Mouse (Mus musculus): ENCODE results near the gene Ccl2.
A peak's percentile ranks its signal among the peaks of the same experiment; 100 is the strongest.

Ccl2 gene

DNA sequence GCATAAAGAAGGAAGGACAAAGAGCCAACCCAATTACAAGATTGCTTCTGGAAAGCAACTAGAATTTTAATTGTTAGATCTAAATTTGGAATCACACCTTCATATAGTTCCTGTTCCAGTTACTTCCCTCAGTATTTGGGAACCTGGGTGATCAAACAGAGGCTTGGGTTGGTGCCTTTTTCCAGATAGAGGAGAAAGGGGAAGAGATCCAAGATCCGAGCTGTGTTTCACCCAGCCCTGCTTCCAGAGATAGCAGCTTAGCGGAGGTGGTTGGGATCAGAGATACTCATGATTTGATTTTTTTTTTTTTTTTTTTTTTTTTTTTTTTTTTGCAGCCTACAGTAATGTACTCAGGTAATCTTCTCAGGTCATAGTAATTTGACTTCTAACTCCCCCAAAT is 486 bp downstream of the Ccl2 start:
- DNase-seq, result no peak

DNA sequence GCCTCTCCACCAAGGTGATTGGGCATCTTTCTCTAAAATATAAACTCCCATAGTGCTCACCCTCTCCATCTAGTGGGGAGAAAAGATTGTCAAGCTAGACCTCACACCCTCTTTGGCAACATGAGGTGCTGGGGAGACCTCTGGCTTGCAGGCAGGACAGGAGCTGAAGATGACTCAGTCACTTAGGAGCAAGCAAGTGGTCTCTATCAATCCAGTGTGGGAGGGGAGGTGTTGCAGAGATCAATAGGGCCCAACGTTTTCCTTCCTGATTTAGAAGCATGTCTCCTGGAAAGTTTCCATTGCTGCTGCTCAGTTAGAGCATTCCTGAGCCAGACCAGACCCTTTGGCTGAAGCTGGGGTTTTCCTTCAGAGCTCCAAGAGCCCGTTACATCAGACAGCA is 3.2 kb downstream of the Ccl2 start, which contains the start of gene Gm17268:
Gene Gm17268, minus strand, starts transcription at position 28 of the 400 bp plus-strand sequence.
- DNase-seq, result no peak

DNA sequence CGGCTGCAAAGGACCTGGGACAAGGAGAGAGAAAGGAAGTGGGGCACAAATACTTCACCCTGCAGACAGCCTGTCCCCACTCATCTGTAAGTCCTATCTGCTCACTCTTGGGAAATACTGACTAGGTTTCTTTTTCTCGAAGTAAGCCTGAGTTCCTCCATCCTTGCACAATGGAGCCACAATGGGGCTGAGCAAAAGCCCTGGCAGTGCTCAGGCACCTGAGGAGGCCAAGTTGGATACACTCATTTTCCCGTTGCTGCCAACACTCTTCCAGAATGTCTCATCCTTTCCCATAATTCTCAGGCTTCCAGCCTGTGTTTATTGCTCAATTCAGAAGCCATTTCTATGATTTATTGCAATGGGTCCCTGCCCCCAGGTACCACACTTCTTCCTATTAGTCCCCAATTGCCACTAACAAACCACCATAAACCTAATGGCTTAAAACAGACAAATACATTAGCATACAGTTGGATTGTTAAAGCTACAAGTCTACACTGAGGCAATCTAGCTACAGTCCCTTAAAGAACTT is 3.8 kb downstream of the Ccl2 start:
- DNase-seq, result no peak

DNA sequence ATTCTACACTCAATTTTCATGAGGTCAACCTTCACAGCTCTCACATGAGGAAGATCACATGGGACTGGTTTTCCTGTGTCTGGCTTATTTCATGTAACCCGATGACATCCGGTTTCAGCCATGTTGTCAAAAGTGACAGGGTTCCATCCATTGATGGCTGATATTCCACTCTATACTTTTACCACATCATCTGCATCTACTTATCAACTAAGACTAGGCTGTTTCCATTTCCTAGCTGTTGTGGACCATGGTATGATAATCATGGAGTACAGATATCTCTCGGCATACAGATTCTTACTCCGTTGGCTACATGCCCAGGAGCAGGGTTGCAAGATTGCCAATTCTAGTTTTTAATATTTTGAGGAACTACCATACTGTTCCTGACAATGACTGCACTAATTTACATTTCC is 6.3 kb downstream of the Ccl2 start:
- DNase-seq, result no peak

DNA sequence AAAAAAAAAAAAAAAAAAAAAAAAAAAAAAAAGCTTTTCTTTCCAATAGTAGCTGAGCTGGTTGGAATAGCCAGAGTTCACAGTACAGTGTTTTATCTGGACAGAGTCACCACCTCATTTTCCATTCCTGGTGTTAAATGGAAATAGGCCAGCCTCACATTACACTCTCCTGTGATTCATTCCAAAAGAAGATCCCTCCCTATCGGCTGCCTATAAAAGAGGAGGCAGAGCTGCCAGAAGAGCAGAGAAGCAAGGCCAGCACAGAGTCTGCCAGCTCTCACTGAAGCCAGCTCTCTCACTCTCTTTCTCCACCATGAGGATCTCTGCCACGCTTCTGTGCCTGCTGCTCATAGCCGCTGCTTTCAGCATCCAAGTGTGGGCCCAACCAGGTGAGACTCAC is 10.1 kb downstream of the Ccl2 start, which contains the start of gene Ccl7:
Gene Ccl7, plus strand, starts transcription at position 242 of the 400 bp plus-strand sequence.
- DNase-seq, result no peak

DNA sequence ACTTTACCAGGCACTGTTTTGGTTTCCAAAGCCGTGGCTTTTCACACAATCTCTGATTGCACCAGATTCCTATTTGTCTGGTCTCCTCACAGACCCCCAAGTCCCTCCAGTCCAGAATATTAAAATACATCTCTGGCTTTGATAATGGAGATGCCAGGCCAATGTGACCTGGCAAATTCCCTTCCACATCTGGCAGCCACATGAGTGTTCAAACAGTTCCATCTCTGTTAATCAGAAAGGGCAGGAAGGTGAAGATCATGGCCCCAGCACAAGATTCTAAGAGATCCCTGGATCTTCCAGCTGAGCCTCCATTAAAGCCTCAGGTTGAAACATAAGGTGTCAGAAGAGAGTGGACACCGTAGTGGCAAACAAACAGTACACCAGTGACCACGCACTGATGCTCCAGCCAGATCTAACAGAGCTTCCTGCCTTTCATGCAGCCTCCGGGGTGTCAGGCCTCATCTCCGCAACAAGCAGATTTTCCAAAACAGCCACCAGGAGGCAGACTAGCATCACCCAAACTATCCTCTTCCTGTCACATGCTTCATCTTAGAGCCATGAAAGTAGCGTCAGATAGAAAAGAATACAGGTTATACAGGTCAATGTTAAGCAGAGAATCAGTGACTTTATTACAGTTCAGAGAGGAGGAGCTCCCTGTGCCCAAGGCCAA is 12.5 kb downstream of the Ccl2 start:
- peak in 1 of 2 experiments; percentile 33 for DNase-seq

DNA sequence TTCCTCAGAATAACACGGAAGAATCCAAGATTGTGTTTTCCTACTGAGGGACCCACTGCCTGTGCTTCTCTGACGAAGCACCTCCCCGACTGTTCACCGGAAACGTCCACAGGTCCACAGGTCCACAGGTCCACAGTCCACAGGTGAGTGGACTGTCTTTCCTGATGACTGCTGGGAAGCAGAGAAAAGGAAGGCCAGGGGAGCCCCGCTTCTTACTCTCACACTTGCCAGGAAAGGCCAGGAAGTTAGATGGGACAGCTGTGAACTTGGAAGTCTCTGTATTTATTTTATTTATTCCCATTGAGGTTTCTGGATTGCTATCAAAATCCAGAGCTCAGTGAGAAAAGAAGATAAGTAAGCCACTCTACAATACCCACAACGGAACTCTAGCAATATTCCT is 18.5 kb downstream of the Ccl2 start:
- no peak for DNase-seq

DNA sequence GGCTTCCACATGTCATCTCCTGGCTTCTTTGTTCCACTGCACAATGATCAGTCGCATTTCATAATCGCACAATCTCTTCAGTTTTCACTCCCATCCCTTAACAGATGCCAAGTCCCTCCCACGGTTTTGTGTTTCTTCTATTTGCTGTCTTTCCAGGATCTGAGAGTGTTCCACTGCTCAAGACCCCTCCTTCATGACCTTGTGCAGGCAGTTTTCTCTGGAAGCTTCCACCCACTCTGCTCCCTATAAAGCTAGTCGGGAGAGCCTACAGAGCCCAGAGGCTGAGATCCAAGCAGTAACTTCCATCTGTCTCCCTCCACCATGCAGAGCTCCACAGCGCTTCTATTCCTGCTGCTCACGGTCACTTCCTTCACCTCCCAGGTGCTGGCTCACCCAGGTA is 22.3 kb downstream of the Ccl2 start, which contains the start of gene Ccl11:
Gene Ccl11, plus strand, starts transcription at position 178 of the 400 bp plus-strand sequence.
- DNase-seq, result no peak

DNA sequence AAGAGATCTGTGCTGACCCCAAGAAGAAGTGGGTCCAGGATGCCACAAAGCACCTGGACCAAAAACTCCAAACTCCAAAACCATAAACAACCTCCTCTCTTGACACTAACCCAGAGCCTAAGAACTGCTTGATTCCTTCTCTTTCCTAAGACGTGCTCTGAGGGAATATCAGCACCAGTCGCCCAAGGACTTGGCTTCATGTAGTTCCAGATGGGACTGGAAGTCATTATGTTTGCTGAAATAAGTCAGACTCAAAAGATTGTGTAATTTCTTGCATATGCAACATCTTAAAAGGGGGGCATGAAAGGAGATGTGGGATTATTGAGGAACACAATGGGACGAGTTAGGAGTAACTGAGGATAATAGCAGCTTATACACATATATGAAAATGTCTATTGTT is 26.9 kb downstream of the Ccl2 start:
- no peak for DNase-seq

DNA sequence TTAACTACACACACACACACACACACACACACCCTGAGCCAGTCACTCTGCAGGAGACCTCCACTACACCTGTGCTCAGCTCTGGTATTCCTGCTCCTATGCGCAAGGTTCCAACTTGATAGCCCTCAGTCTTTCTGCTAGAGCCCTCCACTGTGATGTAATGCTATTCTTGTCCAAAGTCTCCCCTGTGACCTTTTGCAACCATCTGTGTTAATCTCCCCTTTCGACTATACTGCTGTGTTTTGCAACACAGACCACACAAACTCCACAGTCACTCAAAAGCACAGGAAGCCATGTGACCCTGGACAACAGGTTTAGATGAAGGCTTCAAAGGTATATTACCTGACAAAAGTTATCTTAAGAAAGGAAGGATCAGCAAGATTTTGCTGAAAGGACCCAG is 28.1 kb downstream of the Ccl2 start:
- no peak for DNase-seq

DNA sequence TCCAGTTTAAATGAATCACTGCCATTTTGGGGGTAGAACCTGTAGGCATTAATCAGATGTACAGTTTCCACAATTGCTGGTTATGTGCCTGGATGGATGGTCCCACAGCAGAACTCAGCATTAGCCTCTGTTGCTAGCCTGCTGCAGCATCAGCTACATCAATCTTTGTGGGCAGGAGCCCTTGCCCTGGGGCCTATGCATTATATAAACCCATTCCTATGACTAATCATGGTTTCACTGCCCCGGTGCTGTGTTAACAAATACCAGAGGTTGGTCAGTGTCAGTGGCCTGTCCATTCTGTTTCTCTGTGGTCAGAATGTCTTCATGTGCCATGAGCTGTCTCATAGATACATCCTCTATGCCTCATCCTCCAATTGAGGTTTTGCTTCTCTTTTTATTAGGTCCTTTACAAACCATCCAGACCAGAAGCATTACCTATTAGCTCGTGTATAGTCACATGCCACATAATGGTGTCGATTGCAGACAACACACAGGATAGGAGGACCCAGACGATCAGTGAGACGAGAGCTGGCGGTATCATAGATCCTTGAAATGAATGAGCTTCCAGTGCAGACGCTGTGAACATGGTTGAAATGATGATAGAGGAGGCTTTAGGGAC is 31.7 kb downstream of the Ccl2 start:
- no peak for DNase-seq

DNA sequence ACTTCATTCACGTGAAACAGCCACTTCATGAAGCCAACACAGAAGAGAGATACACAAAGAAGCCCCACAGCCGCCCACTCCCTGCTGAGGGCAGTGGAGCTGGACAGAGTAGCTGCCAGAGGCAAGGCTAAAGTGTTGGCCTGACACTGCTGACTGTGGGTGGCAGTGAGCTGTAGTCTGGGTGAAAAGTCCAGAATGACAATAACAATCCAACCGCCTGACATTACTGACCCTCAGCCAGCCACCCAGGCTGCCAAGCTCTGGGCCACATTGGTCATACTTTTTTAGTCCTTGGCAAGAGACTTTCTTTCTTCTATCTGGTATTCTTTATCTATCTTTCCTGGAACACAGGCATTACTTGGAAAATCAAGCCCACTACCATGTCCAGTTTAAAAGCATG is 35.7 kb downstream of the Ccl2 start:
- no peak for DNase-seq

DNA sequence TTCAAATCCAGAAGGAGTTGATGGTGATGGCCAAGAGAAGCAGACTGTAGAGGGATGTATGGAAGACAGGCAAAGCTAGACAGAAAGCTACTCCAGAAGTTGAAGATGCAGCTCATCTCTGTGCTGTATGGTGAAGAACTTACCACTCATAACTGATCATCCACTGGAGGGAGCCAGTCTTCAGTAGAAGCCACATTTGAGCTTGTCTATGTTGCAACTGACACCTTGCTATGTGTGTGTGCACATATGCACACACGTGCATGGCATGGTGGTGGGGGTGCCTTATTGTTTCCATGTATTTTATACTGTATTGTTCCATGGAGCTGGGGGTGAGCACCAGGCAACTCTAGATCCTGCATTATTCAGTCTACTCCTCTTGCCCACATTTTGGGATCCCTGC is 37.0 kb downstream of the Ccl2 start:
- no peak for DNase-seq

DNA sequence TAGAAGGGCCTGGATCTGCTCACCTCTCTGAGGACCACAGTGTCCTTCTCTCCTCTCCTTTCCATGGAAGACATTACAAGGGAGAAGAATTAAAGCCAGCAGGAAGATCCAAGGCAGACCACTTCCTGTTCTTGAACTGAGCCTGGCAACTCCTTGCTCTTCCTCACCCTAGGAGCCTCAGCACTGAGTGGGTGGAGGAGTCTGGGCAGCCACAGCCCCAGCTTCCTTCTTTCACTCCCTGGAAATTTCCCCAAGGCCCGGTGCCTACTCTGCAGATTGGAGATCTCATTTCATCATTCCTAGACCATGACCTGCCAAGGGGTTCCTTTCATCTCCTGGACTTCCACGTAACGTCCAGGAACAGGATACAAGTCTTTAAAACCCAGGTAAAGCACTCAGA is 37.6 kb downstream of the Ccl2 start:
- DNase-seq, result no peak

DNA sequence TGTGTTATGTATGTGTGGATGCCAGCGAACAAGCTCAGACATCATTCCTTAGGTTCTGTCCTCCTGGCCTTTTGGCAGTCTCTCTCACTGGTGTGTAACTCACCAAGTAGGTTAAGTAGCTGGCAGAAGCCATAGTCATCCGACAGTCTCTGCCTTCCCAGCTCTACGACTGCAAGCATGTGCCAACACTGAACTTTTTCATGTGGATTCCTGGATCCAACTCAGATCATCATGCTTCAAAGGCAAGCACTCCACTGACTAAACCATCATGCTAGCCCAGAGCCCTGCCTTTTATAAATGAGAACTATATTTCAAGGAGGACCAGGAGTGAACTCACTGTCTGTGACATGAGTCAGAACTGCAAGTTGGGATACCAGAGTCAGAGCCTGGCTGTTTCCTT is 38.3 kb downstream of the Ccl2 start:
- DNase-seq, result no peak

DNA sequence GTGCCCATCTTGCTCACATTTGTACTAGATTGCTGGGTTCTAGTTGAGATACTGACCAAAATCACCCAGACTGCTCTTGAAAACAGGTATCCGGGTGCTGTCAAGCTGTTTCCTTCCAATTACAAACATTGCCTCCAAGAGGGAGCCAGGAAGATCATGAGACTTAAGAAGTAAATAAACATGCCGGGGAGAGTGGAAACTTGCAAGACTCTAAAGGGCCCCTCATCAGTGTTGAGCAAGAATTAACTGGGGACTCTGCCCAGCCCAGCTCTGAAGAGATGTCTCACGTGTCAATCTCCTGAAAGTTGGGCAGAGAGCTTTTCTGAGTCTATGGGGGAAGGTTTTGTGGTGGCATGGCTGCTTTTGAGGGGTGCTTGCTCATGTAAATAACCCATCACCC is 41.7 kb downstream of the Ccl2 start:
- DNase-seq, result no peak

DNA sequence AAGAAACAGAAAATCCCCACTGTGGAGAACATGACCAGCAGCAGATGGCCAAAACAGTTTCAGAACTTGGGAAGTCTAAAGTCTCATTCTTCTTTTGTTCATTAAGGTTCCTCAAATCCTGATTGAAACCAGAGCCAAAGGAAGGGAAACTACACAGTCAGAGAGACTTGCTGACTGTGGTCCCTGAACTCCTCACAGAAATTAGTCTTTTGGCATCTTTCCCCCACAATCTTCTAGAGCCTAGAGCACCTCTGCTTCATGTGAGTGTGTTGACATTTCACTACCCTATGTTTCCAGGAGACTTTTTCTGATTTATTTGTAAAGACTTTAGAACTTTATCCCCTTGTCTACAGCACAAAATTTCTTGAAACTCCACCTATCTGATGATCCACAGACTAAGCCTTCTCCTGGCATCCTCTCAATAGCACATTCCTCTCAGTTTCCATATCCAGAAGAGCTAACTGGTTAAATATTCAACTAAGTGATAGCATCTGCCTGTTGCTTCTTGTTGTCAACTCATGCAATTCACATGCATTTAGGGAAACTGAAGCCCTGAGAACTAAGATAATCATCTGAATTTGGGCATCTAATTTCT is 42.9 kb downstream of the Ccl2 start:
- DNase-seq, result no peak

DNA sequence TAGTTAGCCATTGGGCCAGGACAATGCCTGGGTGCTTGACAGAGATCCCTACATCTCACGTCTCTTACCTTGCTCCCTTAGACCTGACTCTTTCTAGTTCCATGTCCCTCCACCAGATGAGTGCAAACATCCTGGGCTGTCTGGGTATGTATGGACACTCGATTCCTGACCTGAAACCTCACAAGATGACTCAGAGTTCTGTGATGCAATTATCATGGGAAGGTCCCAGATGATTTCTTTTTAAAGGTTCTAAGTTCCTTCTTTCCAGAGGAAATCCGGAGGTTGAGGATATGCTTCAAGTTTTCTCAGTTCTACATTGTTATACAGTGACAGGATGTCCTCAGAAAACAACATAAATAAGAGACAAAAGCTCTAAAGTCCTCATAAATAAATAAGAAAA is 45.5 kb downstream of the Ccl2 start:
- no peak for DNase-seq

DNA sequence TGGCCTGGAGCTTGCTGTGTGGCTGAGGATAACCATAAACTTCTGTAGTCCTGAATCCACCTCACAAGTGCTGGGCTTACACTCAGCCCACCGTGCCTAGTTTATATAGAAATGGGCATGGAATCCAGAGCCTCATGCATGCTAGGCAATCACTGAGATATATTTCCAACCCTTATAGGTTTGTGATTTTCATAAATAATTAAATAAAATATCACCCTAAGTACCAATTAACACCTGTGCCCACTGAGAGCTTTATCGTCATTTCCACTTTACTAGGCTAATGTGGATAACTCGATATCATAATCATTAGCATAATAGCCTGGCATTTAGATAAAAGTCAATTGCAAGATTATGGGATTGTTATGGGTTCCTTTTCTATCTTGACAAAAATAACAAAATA is 49.0 kb downstream of the Ccl2 start:
- DNase-seq, result no peak

All from kidney, postnatal 25 days (tissue).